Mouse (Mus musculus) thymus, postnatal 14 days (tissue): Measurements from ENCODE around the gene Ndufv3.

Experiments used
- DNase-seq: peaks from one replicate; pipeline ENCODE4 v3.0.0; 2021

Ndufv3 gene

DNA sequence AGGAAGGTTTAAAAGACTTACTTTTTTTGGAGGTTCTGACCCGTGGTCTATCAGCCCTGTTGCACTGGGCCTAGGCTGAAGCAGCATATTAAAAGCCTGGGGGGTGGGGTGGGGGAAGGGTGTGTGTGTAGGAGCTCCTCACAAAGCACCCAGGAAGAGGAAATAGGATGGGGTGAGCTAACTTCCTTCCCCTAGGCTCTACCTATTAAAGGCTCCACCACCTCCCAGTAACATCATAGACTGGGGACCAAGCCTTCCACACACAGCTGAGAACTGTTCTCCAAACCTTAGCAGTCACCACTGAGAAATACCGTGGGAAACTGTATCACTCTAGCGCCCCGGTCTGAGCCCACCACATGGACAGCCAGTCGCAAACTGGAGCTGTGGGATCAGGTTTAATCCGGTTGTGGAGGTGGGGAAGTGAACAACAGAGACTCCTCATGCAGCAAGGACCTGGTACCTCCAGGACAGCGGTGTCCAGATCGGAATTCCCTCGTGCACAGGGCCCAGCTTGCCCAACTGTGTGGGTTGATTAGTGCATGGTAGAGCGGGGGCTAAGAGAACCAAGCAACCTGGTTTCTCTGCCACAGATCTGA is 38.1 kb downstream of the Ndufv3 start:
- peak; percentile 27 for DNase-seq

DNA sequence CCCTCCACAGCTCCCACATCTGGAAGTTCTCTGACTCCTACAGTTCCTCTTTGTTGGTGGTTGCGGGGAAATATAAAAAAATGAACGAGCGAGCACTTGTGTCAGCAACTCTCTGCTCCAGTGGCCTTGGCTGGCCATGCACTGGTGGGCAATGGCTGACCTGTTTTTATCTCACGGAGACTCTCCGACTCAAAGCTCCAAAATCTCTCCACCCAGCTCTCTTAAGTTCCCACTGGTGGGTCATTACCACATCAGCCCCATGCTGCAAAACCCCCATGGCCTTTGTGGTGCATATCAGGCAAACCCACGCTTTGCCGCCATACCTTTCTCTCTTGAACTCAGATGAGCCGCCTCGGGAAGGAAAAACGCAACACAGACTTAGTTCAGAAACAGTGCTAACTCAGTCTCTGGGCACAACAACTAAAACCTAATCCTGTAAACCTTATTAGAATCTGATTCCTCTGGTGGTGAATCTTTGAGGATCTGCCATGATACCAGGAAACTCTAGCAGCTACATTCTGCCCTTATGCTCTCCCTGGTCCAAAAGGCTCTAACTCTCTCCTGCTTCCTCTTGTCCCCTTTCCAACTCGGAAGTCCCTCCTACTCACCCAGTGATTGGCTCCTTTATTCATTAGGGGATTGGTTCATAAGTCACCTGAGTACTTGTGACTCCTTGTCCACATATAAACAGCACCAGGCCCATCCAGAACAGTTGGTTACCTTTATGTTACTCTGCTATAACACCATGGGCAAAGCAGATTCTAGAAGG is 39.3 kb downstream of the Ndufv3 start:
- DNase-seq = no peak

DNA sequence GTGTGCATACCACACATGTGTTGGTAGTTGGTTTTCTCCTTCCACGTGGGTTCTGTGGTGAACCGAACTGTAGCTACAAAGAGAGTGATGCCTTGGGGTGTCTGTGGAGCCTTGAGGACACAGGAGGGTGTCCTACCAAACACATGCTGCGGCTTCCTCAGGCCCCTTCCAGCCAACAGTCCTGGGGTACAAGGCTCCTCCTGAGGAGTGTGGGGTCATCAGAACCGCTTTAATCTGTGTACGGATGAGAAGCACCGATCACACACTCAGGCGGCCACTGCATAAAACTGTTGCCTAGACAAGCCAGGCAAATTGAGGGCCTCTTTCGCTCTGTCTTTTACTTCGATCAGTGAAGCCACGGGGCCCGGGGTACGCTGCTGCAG is 43.7 kb downstream of the Ndufv3 start:
- DNase-seq = peak; percentile 64

DNA sequence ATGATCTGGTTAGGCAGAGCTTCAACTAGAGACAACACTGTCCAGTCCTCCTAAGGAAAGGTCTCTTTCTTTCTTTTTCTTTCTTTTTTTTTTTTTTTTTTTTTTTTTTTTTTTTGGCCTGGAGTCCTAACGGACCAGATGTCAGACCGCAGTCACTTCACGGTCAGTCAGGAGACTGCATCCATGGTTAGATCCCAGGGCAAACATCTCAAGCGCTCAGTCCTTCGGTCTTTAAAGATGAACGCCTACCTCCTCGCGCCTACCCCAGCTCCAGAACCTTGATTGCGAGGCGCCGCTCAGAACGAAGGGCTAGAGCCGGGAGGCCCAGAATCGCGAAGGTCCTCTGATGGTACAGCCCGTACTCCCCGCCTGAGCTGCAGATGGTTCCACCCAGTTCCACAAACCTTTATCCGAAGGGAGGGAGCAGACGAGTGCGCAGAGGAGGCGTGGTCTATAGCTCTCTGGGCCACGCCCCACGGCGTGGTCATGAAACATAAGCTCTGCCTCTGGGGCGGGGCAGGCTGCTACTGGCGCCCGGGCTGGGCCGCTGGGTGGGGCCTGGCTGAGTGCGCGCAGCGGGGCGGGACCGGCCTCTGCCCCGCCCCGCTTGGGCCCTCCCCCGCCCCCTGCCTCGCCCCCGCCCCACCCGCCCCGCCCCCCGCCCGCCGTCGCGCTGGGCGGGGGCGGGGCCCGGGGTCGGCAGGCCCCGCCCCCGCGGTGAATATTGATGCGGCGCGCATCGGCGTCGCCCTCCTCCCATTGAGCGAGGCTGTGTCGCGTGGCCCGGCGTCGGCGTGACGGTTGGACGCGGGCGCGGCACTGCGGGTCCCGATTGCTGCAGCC is 44.3 kb downstream of the Ndufv3 start, which contains the start of gene Pknox1:
Pknox1 (plus strand) TSS at position 720 of the 843 bp plus-strand sequence.
- DNase-seq = peak; percentile 100

DNA sequence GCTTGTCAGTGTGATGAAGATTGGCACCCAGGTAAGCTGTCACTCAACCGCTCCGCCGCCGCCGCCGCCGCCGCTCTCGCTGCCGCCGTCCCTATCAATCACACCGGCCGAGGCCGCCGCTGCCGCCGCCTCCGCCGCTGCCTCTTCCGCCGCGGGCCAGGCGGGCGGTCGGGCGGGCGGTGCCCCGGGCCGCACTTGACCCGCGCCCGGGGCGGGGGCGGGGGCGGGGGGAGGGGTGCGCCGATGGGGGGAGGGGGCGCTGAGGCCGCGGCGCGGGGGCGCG is 44.9 kb downstream of the Ndufv3 start:
- no peak for DNase-seq

DNA sequence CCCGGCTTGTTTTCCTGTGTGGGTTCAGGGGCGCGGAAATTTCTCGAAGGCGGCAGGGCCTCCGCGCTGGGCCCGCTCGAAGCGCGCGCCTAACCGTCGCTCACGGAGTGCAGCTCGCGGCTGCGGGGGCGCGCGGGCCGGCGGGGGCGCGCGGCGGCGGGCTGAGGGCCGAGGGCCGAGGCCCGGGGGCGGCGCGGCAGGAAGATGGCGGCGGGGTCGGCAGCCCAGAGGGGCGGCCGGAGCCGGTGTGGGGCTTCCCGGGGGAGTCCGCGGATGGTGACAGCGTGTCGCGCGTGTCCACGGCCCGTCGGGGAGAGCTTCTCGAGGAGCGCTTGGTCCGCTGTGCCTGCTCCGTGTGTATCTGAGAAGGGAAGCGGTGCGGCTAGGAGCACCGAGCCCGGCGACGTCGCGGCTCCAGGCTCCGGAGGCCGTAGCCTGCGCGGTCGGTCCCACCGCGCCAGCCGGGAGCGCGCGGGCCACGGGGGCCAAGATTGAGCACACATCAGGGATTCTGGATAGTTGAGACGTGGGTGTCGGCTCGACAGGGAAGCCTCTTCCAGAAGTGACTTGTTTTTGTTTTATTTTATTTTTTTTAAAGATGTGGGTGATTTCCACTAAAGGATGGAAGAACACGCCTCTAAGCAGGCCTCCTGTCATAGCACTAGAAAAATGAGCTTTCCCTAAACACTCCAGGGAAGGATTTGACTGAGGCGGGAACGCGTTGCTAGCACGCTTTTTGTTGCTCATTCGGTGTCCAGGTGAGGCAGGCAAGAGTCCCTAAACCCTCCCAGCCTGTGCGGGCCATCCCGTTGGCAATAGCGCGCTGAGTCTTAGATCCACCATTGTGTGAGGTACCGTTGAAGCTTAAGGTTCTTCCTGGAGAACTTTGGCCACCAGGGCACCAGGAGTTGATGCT is 45.5 kb downstream of the Ndufv3 start:
- DNase-seq = peak; percentile 89

DNA sequence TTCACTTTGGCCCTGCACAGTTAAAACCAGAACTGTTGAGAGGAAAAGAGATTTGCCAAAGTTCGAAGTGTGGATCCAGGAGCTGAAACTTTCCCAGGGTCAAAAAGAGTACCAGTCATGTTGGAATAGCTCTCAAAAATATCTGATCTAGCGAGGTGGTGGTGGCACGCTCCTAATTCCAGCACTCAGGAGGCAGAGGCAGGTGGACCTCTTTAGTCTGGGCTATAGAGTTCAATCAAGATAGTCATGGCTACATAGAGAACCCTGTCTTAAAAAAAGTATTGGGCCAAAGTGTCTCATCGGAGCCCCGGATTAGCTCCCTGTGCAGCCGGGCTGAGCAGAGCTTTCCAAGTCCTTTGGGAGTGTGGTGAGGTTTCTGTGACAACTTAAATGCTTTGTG is 46.4 kb downstream of the Ndufv3 start:
- no peak for DNase-seq

DNA sequence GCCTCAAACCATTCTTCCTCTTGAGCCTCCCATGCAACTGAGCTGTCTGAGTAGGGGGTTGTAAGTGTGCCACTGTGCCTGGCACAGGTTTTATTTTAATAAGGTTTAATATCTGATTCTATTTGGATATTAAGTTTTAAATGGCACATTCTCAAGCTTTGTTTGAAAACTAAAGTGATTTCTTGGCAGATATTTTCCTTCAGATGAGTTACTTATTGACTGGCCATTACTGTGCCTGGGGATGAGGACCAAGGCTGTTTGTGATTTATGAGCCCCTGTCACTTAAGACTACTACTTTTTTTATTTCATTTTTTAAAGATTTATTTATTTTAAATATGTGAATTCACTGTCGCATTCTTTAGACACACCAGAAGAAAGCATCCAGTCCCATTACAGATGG is 49.8 kb downstream of the Ndufv3 start:
- DNase-seq = no peak

DNA sequence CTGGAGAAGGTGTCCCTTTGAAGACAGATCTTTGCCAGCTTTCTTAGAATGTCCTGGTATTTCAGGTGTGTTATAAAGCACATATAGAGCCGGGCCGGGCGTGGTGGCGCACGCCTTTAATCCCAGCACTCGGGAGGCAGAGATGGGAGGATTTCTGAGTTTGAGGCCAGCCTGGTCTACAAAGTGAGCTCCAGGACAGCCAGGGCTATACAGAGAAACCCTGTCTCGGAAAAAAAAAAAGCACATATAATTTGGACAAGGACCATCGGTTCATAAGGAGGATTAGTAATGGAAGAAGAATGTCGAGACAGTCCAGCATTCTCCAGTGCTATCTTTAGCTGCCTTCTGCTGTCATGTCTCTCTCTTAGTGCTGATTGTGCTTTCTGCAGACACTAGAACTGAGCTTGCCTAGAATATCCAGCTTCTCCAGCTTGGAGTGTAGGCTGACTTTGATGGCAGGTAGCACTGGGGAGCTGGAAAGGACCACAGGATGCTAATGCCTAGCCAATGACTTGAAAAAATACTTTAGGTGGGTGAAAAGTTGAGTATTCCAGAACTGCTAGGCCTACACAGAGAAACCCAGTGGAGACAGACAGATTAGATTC is 50.5 kb downstream of the Ndufv3 start:
- peak; percentile 48 for DNase-seq

DNA sequence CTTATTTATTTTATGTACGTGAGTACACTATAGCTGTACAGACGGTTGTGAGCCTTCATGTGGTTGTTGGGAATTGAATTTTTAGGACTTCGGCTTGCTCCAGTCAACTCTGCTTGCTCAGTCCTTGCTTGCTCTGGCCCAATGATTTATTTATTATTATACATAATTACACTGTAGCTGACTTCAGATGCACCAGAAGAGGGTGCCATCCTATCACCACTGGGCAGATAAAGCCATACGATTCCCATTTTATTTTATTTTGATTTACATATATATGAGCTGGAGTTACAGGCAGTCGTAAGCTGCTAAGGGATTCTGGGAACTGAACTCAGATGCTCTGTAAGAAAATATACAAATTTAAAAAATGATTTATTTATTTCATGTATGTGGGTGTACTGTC is 51.8 kb downstream of the Ndufv3 start:
- no peak for DNase-seq

DNA sequence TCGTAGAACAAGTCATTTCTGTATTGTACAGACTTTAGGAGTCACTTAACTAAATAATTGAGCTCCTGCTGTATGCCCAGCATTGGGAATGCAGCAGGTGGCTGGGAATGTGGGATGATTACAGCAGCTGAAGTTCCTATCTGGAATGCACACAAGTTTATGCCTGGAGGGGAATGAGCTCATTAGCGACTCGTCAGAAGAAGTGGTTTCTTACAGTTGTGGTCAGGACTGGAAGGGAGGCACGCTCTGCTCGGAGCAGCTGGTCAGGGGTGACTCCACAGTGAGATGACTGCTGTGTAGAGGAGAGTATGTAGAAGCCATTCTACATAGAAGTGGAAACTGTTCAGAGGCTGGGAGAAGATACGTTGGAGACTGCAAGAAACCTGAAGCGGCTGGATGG is 54.7 kb downstream of the Ndufv3 start:
- DNase-seq = no peak

DNA sequence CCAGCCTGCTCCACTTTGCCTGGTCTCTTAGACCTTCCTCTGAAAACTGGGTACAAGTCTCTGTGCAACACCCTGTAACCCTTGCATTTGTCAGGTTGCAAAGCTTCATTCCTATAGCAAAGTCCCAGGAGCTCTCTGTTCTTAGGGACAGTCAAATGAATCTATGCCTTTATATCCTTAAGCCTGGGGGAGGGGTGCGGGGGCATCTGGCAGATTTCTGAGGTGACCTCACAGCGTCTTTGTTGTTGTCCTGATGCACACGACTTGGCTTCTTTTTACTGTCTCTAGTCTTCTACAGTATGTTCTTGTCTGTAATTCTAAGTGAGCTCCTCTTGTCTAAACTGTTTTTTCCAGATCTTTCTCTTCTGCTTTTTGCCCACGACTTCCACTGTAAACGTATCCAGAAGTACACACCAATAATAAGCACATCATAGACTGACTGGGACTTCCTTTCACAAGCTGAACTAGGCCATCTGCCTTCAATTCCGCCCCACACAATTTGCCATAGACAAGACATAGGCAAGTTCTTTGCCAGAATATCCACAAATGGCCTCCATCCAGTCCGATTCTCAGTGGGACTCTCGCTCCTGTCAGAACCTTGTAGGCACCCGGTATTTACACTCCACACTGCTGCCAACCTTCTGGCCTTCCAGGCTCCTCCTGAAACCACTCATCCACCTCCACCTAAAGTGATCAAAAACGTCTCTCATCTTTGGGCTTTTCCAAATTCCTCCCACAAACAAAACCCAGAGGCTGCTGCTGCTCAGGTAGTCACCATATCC is 56.7 kb downstream of the Ndufv3 start:
- DNase-seq = no peak

DNA sequence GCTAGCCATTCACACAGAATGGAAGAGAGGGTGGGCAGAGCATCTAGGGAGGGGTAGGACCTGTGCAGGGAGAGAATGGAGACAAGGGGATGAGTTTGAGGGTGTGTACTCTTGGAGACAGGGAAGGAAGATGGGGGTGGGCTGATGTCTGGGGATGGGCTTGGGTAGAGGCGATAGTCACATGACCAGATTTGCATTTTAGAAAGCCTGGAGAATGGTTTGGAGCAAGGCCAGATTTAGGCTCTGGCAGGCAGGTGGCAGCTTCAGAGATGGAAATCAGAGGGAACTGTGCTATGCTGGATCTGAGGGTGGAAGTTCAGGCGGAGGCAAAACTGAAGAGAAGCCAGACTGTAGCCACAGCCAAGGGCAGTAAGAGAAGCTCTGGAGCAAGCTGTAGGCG is 60.4 kb downstream of the Ndufv3 start:
- no peak for DNase-seq
